Mouse (Mus musculus) heart, postnatal 25 days (tissue): ENCODE measurements around the gene Zbtb45. TPM values are rescaled to one million over a fixed set of nuclear protein-coding genes. Genes with fewer than 3 reads are reported as not detected.
A peak's percentile ranks its signal among the peaks of the same experiment; 100 is the strongest.

Experiments used
- DNase-seq: peaks from one replicate; pipeline ENCODE4 v3.0.0; 2022; ENCODE audit warnings: low spot score
- intact Hi-C: fragments of 180-260 bp; cut with DNase I; formaldehyde crosslinking; loops from one replicate; pipeline ENCODE4 v1.15.1; 2025
- total RNA-seq, 2 experiments: library from RNA; stranded (reverse); gene quantifications; 2 replicates each; pipeline ENCODE4 v1.2.3; 2021

Zbtb45 gene
- total RNA-seq = 10 to 100 TPM in 1 of 2 experiments, 1 to 10 TPM in 1; 7.3 to 10.9 TPM

DNA sequence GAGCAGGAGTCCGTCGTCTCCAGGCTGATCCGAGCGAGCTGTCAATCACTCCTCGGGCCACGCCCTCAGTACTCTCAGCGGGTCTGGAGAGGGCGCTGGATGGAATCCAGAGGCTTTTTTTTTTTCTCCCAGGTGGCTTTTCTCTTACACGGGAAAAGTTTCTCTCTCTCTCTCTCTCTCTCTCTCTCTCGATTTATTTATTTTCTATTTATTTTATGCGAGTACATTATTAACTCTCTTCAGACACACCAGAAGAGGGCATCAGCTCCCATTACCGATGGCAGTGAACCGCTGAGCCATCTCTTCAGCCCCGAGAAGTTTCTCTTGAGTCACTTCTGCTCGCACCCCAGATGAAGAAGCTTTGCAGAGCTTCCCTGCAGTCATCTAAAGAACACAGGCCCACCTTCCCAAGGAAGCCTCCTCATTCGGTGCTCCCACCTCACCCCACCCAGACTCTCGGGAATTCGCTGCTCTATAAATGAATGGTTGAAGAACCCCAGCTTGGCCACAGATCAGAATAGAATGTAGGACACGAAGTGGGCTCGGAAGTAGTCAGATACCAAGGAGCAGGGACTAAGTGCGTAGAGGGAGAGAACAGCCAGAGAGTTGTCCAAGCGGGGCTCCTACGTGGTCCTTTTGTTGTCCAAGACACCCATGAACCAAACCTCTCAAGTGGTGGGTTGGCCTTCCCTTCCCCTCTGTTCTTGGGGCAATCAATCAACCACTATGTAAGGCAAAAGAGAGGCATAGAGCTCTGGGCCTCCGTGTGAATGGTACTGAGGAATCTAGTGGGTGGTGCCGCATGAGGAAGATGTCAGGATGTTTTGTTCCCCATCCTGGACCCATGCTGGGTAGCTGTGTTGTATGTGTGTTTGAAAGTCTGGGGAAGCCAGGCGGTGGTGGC is at the start of gene Zbtb45:
TSS of gene Zbtb45 (minus strand) at position 30 of the 904 bp plus-strand sequence.
- intact Hi-C loops = no loop called here
- DNase-seq = no peak

DNA sequence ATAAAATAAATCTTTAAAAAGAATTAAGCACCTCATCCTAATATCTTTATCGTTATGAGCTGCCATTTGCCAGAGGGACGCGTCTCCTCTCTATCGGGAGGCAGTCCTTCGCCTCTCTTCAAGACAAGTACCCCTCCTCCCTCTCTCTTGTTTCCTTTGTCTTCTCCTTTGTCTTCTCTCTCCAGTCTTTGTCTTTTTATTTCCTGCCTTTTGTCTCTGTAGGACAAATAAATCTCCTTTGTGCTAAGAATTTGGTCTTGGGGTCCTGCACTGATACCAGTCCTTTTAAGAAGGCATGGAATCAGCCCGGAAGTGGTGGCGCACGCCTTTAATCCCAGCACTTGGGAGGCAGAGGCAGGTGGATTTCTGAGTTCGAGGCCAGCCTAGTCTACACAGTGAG is 49.7 kb upstream of the Zbtb45 start:
- intact Hi-C loops = no loop called here

DNA sequence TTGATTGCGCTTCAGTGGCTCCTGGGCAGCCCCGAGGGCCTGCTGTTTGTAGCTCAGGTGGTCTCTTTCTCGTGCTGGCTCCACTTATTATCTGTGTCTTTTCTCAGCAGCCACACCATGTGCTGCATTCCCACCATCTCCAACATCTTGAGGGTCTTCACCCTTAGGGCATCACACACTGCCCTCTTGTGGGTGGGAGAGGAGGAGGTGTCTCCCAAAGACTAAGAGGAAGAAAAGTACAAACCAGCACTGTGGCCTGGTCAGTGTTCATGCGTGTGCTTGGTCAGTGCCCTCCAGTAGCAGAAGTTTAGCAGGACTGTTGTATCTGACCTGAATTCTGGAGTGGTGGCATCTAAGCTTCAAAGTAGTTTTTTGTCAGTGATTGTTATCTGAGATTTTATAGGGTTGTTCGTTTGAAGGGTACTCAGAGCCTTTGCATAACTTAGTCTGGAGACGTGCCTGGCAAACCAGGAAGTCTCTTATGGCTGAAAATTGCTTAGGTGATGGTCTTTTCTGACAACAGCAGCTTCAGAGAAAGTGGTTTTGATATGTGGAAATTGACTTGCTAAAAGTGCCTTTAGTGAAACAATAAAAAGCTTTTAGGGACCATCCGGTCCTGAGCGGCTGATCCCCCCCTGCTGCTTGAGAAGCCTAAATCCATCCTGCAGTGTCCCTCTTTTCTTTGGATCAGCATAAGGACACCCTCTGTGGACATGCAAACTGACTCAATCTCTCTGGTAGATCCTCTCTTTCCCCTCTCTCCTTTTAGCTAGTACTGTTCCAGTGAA is 47.3 kb upstream of the Zbtb45 start:
- DNase-seq = no peak
- intact Hi-C loops = no loop called here

More for the DNA sequence above, 49.7 kb upstream of the Zbtb45 start:
- no peak for DNase-seq

DNA sequence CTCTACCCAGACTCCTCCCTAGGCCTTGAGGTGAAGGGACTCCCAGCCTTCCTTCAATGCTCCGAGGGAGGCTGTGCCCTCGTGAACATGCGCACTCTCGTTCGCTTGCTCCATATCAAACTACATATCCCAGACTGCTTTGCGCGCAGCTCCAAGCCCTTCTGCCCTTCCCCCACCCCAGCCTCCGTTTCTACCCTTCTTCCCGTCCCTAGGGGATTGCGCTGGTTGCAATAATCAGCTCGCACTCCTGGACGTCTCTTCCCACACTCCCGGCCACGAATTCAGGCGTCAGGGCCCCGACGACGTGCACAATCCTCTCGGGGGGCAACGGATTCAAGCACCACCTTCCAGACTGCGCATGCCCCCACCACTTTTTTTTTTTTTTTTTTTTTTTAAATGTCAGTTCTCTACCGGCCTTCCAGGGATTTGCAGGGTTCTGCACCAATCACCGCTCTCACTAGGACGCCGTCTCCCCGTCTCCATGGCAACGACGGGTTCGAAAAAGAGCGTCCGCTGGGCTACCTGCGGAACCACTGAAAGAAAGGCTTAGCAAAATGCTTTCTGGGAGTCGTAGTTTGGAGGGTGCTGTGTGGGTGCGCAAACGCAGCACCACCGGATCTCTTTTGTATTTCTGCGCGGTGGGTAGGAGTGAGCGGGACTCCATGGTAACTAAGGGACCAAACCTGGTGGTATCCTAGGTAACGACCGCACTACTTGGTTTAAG is 44.6 kb upstream of the Zbtb45 start, which contains the start of gene Mzf1:
TSS of gene Mzf1 (minus strand) at position 478 of the 724 bp plus-strand sequence.
- peak; percentile 82 for DNase-seq
- intact Hi-C loops = loop anchor here (2.0 to 5.0 kb wide), 3 partner anchors 20 to 223 kb away; partner anchors contain the start of genes Chmp2a, Lig1, Rps5 and Zswim9

DNA sequence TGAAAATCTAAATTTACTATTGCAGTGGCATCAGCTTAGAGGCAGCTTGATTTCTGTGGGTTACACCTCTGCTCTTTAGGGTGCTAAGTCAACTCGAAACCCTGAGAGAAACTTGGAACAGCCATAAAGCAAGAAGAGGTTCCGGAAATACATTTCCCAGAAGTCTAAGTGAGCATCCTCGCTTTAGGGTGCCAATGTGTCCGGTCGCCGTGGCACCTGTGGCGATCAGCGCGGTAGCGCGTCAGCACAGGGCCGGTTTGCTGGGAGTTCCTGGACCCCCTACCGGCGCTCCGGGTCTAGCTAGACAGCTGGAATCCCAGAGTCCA is 44.1 kb upstream of the Zbtb45 start:
- DNase-seq = no peak
- intact Hi-C loops = loop anchor here (2.0 to 5.0 kb wide), 3 partner anchors 19 to 223 kb away; partner anchors contain the start of genes Chmp2a, Lig1, Rps5 and Zswim9

DNA sequence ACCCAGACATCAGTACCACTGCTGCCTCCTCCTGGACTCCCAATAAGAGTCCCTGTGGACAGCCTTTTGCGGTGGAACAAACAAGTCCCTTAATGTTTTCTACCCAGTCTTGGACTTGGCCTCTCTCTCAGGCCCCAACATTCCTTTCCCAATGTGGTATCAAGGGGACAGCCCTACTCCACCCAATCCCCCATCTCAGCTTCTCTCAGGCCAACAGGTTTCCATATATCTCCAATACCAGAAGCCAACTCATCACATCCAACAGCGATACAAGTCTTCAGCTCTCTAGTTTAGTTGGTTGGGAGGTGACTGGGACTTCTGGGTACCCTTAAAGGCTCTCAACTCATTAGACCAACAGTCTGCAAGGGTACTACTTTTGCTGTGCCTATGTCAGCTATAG is 43.7 kb upstream of the Zbtb45 start:
- intact Hi-C loops = loop anchor here (5.0 kb wide), 2 partner anchors 131 to 224 kb away; partner anchors contain the start of genes Lig1, Rps5 and Zswim9
- no peak for DNase-seq

DNA sequence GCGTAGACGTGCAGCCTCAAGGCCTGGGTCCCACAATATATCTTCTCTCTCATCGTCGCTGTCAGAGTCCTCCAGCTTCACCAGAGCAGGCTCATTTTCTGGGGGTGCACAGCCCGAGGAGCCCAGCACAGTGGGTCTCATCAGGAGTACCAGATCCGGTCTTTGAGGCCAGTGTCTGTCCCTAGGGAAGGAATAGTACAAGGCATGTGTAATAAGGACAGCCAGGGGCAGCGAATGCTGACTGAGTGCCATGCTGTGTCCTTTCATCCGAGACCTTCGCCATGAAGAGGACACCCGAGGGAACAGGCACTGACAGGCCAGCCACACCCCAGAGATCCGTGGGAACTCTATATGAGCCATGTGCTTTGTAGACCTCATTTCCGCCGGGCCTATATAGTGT is 43.2 kb upstream of the Zbtb45 start:
- intact Hi-C loops = loop anchor here (5.0 kb wide), 2 partner anchors 131 to 224 kb away; partner anchors contain the start of genes Lig1, Rps5 and Zswim9
- no peak for DNase-seq

DNA sequence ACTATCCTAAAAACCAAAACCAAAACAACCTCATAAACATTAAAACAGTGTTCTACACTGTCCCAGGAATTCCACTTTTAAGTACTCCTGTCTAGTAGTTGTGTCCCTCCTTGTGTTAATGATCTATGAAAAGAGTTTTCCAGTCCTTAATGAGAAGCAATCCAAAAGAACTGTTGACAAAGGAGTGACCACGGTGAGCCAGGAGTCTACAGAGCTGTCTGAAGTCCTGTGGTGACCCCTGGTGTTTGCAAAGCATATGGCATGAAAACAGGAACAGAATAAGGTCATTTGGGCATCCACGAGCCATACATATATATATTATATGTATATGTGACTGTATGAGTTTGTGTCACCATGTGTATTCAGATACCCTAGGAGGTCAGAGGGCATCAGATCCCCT is 36.2 kb upstream of the Zbtb45 start:
- DNase-seq = no peak
- intact Hi-C loops = loop anchor here (1.0 to 2.0 kb wide), 2 partner anchors 37 to 137 kb away; no protein-coding TSS in a partner anchor

DNA sequence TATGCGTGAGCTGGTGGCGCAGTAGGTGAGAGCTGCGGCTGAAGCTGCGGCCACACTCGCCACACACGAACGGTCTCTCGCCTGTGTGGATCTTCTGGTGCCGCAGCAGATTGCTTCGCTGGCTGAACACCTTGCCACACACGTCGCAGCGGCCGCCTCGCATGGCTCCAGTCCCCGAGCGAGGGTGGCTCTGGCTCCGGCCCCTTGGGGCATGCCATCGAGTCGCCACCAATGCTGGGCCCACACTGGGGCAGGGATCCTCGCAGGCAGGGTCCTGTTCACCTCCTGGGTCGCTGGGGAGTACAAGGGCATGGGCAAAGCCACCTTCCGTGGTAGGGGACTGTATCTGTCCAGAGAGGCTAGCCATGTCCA is 34.4 kb upstream of the Zbtb45 start:
- intact Hi-C loops = no loop called here
- no peak for DNase-seq

DNA sequence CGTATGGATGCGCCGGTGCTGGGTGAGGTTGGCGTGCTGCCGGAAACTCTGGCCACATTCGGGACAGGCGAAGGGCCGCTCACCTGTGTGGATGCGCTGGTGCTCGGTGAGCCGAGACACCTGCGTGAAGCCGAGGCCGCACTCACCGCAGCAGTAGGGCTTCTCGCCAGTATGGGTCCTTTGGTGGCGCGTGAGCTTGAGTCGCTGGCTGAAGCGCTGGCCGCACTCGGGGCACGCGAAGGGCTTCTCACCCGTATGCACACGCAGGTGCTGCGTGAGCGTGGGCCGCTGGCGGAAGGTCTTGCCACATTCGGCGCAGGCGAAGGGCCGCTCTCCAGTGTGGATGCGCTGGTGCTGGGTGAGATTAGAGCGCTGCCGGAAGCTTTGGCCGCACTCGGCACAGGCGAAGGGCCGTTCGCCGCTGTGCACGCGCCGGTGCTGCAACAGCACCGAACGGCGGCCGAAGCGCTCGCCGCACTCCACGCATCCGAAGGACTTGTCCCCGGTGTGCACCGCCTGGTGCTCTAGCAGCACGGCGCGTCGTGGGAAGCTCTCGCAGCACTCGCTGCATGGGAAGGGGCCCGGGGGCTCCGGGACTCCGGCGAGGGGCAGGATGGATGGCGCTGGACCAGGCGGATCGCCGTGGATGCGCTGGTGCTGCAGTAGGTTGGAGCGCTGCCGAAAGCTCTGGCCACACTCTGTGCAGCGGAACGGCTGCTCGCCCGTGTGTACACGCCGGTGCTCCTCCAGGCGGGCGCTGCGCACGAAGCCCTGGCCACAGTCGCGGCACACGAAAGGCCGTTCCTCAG is 33.8 kb upstream of the Zbtb45 start:
- intact Hi-C loops = no loop called here
- no peak for DNase-seq

DNA sequence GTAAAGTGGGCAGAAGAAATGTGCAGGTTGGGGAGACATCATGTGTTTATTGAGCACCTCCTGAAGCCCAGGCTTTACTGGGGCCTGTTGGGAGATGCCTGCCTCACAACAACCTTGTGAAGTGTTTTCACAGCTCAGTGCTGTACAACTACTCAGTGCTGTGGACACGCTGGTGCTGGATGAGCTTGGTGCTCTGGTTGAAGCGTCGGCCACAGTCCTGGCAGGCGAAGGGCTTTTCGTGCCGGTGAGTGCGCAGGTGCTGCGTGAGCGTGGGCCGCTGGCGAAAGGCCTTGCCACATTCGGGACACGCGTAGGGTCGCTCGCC is 33.2 kb upstream of the Zbtb45 start:
- intact Hi-C loops = no loop called here
- DNase-seq = no peak

DNA sequence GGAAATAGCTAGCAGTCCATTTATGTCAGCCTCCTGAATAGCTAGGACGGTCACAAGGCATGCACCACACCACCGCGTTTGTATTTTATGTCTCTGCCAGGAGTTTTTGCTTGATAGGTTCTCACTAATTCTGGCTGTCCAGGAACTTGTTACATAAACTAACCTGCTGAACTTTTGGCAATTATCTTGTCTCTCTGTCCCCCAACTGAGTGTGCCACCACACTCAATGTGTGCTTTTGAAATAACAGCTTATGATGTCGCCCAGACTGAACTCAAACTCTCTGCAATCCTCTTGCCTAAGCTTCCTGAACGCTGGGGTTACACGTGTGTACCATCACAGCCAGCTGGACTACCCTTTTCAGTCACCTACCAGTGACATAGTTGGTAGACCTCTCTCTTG is 32.7 kb upstream of the Zbtb45 start:
- intact Hi-C loops = no loop called here

DNA sequence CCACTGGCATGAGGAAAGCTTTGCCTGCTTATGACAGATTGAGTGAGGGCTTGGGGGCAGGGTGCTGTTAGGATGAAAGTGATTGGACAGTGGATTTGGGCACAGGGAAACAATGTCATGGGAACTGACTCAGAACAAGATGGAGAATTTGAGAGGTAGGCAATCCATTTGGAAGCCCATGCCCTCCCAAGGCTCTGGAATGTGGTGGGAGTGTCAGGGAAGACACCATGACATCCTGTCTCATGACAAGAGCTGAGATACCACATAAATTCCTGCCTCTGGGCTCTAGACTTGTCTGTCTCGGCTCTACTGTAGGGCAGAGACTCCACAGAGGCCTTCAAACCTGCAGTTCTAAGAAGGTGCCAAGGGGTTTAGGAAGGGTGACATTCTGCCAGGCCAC is 31.4 kb upstream of the Zbtb45 start:
- DNase-seq = no peak
- intact Hi-C loops = no loop called here

More for the DNA sequence above, 32.7 kb upstream of the Zbtb45 start:
- no peak for DNase-seq

DNA sequence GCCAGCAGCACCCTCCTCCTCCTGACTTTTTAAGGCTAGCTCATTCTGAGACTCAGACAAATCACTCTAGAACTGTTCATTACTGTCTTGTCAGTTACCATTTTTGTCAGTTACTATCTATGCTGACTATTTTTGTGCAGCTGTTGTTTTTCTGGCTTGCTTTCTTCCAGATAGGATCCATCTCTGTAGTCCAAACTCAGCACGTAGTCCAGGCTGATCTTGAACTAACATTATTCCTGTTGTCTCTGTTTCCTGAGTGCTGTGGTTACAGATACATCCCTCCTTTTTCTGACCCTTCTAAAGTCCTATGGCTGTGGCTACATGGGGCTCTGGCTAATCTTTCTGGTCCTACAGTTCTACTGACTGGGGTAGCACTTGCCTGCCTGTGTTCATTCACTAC is 29.3 kb upstream of the Zbtb45 start:
- intact Hi-C loops = loop anchor here (10.0 kb wide), 1 partner anchor 564 kb away; the partner anchor contains the start of gene Zfp606
- DNase-seq = no peak

DNA sequence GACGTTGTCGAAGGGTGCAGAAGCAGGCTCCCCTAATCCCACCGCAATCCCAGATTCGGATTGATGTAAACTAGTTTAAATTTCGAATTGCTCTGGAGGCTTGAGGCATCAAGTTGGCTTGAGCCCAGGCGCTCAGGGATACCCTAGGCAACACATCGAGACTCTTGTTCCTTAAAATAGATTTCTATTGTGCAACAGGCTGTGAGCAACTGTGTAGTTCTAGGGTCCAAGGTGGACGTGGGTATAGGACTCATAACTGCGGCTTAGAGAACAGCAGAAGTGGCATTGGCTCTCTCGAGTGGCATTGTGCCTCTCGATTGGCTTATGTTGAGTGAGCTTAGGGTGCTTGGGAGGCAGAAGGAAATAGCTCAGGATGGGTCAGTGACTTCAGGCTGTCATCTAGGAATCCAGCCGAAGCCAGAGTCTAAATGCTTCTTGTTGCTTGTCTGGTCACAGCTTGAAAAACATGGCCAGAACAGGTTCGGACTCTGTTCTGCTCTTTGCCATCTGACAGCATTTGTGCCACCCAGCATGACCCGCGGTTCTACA is 28.9 kb upstream of the Zbtb45 start:
- no peak for DNase-seq
- intact Hi-C loops = loop anchor here (10.0 kb wide), 1 partner anchor 564 kb away; the partner anchor contains the start of gene Zfp606

DNA sequence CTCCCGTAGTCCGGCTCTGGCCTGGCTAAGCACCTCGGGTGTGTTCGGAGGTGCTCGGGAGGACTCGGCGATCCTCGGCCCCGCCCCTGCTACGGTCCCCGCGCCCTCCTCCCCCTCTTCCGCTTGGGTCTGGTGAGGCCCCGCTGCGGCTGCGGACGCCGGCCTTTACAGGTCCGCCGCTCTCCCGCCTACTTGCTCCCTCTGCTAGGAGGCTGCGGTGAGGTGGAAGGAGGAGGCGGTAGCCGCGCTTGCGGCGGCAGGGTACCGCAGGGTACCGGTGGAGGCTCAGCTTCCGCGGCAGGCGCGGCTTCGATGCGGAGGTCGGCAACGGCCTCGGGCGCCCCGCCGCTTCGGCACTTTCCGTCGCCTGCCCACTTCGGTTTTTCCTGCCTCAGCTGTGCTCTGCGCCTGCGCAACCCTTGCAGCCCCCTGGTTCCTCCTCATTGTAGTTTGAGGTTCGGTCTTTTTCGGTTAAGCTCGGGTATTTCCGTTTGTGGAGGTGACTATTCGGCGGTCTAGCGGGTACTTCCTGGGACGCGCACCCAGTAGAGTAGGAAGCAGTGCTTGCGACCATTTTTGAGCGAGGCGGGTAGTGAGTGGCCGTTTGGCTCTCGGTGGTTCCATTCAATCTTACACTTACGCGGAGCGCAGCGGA is 28.2 kb upstream of the Zbtb45 start, which contains the start of gene Ube2m:
TSS of gene Ube2m (minus strand) at position 375 of the 655 bp plus-strand sequence.
- intact Hi-C loops = loop anchor here (10.0 kb wide), 1 partner anchor 563 kb away; the partner anchor contains the start of gene Zfp606
- peak; percentile 95 for DNase-seq

DNA sequence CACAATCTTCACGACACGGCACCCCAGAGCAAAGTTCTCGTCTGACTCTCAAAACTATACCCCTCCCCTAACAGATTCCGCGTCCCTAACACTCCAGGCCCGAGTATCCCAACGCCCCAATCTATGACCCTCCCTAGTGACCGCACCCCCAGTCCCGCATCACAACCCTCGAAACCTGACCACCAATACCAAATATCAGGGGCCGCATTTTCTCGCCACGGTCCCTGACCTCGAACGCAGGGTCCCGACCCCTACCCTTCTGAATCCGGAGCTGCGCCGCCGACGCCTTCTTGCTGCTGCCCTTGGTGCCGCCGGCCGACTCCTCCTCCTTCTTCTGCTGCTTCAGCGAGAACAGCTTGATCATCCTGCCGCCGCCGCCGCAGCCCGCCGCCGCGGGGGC is 27.5 kb upstream of the Zbtb45 start:
- intact Hi-C loops = loop anchor here (10.0 kb wide), 1 partner anchor 563 kb away; the partner anchor contains the start of gene Zfp606
- DNase-seq = no peak

DNA sequence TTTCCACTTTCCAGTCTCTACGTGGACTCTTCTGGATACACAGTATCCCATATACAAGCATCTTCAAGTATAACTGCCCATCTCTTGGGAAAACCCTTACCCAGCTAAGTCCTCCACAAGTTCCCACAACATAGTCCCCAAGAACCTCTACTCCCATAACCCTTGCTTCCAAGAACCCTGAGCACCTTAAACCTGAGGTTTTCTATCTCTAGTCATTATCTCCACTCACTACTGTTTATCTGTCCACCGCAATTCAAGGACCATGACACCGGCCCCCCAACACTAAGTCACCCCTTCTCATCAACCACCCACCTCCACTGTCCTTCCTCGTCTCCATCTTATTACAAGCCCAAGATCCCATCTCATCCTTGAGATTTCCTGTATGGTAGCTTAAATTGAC is 27.0 kb upstream of the Zbtb45 start:
- intact Hi-C loops = loop anchor here (10.0 kb wide), 1 partner anchor 562 kb away; the partner anchor contains the start of gene Zfp606
- no peak for DNase-seq
